29 mouse cellular contexts compared by ENCODE assay signal in the genomic region with DNA sequence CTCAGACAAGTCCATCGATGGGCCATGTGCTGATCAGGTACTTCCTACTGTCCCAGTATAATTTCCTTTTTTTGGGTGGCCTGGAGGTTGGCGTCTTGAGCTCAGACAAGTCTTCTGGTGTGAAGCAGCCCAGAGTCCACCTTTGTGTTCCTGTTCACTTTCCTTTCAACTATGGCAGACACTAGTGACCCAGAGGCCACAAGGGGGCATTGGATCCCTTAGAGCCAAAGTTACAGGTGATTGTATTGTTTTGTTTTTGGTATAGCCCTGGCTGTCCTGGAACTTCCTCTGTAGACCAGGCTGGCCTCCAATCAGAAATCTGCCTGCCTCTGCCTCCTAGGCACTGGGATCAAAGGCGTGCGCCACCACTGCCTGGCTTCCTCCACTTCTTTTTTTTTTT. TPM values are rescaled to one million over a fixed set of nuclear protein-coding genes. Genes with fewer than 3 reads are reported as not detected.
DNase-seq lines count a peak whose midpoint lies in the region; ATAC-seq and TF ChIP-seq lines count a peak whose summit lies in the region.
"Had no signal": no experiment of that assay in that cellular context is flagged by ENCODE, and none has a peak within 500 bp of the region (broad histone marks: within the 10 kb centered on the region; RNA-seq: fewer than 3 reads in every experiment).

No protein-coding gene starts in this region.

- H3K9me3 ChIP-seq in kidney, postnatal 0 days (replicated peaks; ENCODE audit: low read length), result no peaks in the 10 kb centered on the region
- no peaks in the 10 kb centered on the region for H3K9me3 ChIP-seq in lung, embryonic 14.5 days (ENCODE audit: low read depth, low read length)
- H3K9me3 ChIP-seq: embryonic facial prominence, embryonic 13.5 days; forebrain, embryonic 10.5 days; forebrain, embryonic 15.5 days; heart, embryonic 12.5 days; hindbrain, embryonic 15.5 days; liver, embryonic 15.5 days; neural tube, embryonic 12.5 days had no signal

- H3K27ac ChIP-seq in kidney, postnatal 0 days, result no peak overlapping the region
- H3K27ac ChIP-seq in lung, embryonic 14.5 days (ENCODE audit: low read depth), result no peak overlapping the region
- H3K27ac ChIP-seq: embryonic facial prominence, embryonic 13.5 days; forebrain, embryonic 10.5 days; forebrain, embryonic 15.5 days; hindbrain, embryonic 15.5 days; liver, embryonic 15.5 days; neural tube, embryonic 12.5 days had no signal

- no peaks in the 10 kb centered on the region for H3K36me3 ChIP-seq in kidney, postnatal 0 days (ENCODE audit: insufficient read depth, low read length)
- H3K36me3 ChIP-seq in lung, embryonic 14.5 days (ENCODE audit: insufficient read depth), result no peaks in the 10 kb centered on the region
- H3K36me3 ChIP-seq: embryonic facial prominence, embryonic 13.5 days; forebrain, embryonic 10.5 days; forebrain, embryonic 15.5 days; heart, embryonic 12.5 days; hindbrain, embryonic 15.5 days; liver, embryonic 15.5 days; neural tube, embryonic 12.5 days had no signal

- no peaks in the 10 kb centered on the region for H3K4me1 ChIP-seq in kidney, postnatal 0 days (replicated peaks; ENCODE audit: insufficient read depth, low read length)
- H3K4me1 ChIP-seq in lung, embryonic 14.5 days (ENCODE audit: insufficient read depth), result no peaks in the 10 kb centered on the region
- H3K4me1 ChIP-seq: embryonic facial prominence, embryonic 13.5 days; forebrain, embryonic 15.5 days; heart, embryonic 12.5 days; hindbrain, embryonic 15.5 days; neural tube, embryonic 12.5 days had no signal

- no peak overlapping the region for H3K9ac ChIP-seq in kidney, postnatal 0 days (ENCODE audit: low read depth, low read length)
- no peak overlapping the region for H3K9ac ChIP-seq in lung, embryonic 14.5 days
- H3K9ac ChIP-seq: embryonic facial prominence, embryonic 13.5 days; forebrain, embryonic 15.5 days; heart, embryonic 12.5 days; hindbrain, embryonic 15.5 days; liver, embryonic 15.5 days; neural tube, embryonic 12.5 days had no signal

- ATAC-seq in kidney, postnatal 0 days (replicated peaks; ENCODE audit: low FRiP score, low read depth), result no peak
- no peak for ATAC-seq in lung, embryonic 14.5 days (ENCODE audit: insufficient read depth)
- ATAC-seq: forebrain, embryonic 15.5 days; midbrain, embryonic 16.5 days had no signal

- DNase-seq in kidney, postnatal 0 days (ENCODE audit: low spot score), result no peak
- DNase-seq in kidney, adult 8-10 months, result no peak
- no peak for DNase-seq in lung, embryonic 14.5 days
- DNase-seq in lung, postnatal 25 days (ENCODE audit: low spot score), result no peak
- peak; percentile 35 for DNase-seq in A20 (ENCODE audit: low read depth, low spot score)
- peak; percentile 34 for DNase-seq in induced T-regulatory cell, adult 2 months (ENCODE audit: low read depth)
- DNase-seq in neural tube, embryonic 10.5 days (ENCODE audit: extremely low spot score, low spot score), result no peak
- DNase-seq: adrenal gland, adult 8-10 months; cerebellum, adult 8-10 months; gastrocnemius, postnatal 36 days; heart, adult 18-20 months; kidney, postnatal 25 days; layer of hippocampus, postnatal 36 days; left cerebral cortex, postnatal 4 days; right cerebral cortex, adult 18-20 months; right cerebral cortex, postnatal 4 days; thymus, adult 2 months; thymus, postnatal 36 days had no signal

- no peak overlapping the region for H3K4me3 ChIP-seq in kidney, postnatal 0 days (replicated peaks; ENCODE audit: low read depth, low read length)
- no peak overlapping the region for H3K4me3 ChIP-seq in lung, embryonic 14.5 days (ENCODE audit: low read depth, low read length)
- H3K4me3 ChIP-seq: embryonic facial prominence, embryonic 13.5 days; forebrain, embryonic 10.5 days; forebrain, embryonic 15.5 days; heart, embryonic 12.5 days; hindbrain, embryonic 15.5 days; liver, embryonic 15.5 days; neural tube, embryonic 12.5 days had no signal

- H3K27me3 ChIP-seq in kidney, postnatal 0 days (ENCODE audit: insufficient read depth, low read length), result no peaks in the 10 kb centered on the region
- H3K27me3 ChIP-seq in lung, embryonic 14.5 days (ENCODE audit: insufficient read depth, low read length), result no peaks in the 10 kb centered on the region
- H3K27me3 ChIP-seq: embryonic facial prominence, embryonic 13.5 days; forebrain, embryonic 15.5 days; heart, embryonic 12.5 days; hindbrain, embryonic 15.5 days; liver, embryonic 15.5 days; neural tube, embryonic 12.5 days had no signal

- no peak overlapping the region for H3K4me2 ChIP-seq in kidney, postnatal 0 days (ENCODE audit: low read length)
- H3K4me2 ChIP-seq in lung, embryonic 14.5 days, result no peak overlapping the region
- H3K4me2 ChIP-seq: embryonic facial prominence, embryonic 13.5 days; forebrain, embryonic 15.5 days; heart, embryonic 12.5 days; hindbrain, embryonic 15.5 days; liver, embryonic 15.5 days; midbrain, embryonic 11.5 days; neural tube, embryonic 12.5 days had no signal

- 87% methylated on average over 4 of the region's 4 CpGs for WGBS in kidney, postnatal 0 days
- WGBS in lung, embryonic 14.5 days, result 84% methylated on average over 4 of the region's 4 CpGs

- TF ChIP-seq CTCF in kidney, postnatal 0 days (IDR thresholded peaks at IDR 0.05; ENCODE audit: low read depth), result peak; percentile 23; the same call in 1 of the 2 replicates
- peak; percentile 17; the same call in 1 of the 2 replicates for TF ChIP-seq CTCF in lung, embryonic 14.5 days (IDR thresholded peaks at IDR 0.05; ENCODE audit: low read depth)

RNA-seq across cellular contexts. Expression of a gene that starts 7.7 kb away (rescaled TPM):
- polyA plus RNA-seq in kidney, postnatal 0 days (2015; fragmentation: Nextera tagmentation; extraction: Ambion mirVana), result 6.2 TPM in 2 replicates
- polyA plus RNA-seq in lung, embryonic 14.5 days (2014; fragmentation: Nextera tagmentation; extraction: Ambion mirVana), result not detected in 2 replicates
- polyA plus RNA-seq: embryonic facial prominence, embryonic 13.5 days; forebrain, embryonic 10.5 days; forebrain, embryonic 15.5 days; heart, embryonic 12.5 days; heart, postnatal 0 days; midbrain, embryonic 11.5 days; midbrain, embryonic 16.5 days; neural tube, embryonic 12.5 days had no signal

RNA-seq across cellular contexts. Expression of a gene that starts 18.2 kb away (rescaled TPM):
- polyA plus RNA-seq in kidney, postnatal 0 days (2015; fragmentation: Nextera tagmentation; extraction: Ambion mirVana), result 71.0 and 74.6 TPM in 2 replicates
- polyA plus RNA-seq in lung, embryonic 14.5 days (2014; fragmentation: Nextera tagmentation; extraction: Ambion mirVana), result 59.9 and 67.8 TPM in 2 replicates

RNA-seq across cellular contexts. Expression of a gene that starts 22.6 kb away (rescaled TPM):
- 0.41 and 0.43 TPM in 2 replicates for polyA plus RNA-seq in kidney, postnatal 0 days (2015; fragmentation: Nextera tagmentation; extraction: Ambion mirVana)
- 0.41 and 0.68 TPM in 2 replicates for polyA plus RNA-seq in lung, embryonic 14.5 days (2014; fragmentation: Nextera tagmentation; extraction: Ambion mirVana)
- polyA plus RNA-seq: embryonic facial prominence, embryonic 13.5 days; forebrain, embryonic 15.5 days; frontal cortex, adult 2 months; heart, postnatal 0 days; hindbrain, embryonic 15.5 days; midbrain, embryonic 11.5 days; midbrain, embryonic 16.5 days; neural tube, embryonic 12.5 days had no signal

Comparison
In these comparisons a context has a peak if more than half of its experiments do, and no peak if none do; other contexts are left out.
1. DNase-seq: peak in A20 (single experiment) and induced T-regulatory cell, adult 2 months (single experiment); none in kidney, postnatal 0 days (single experiment), kidney, adult 8-10 months (0 of 2), lung, embryonic 14.5 days (single experiment), lung, postnatal 25 days (single experiment) and neural tube, embryonic 10.5 days (single experiment).